In genomic region chr9:120377726-120378125, GRCm38 (mm10) we compare ENCODE assay signal across 7 mouse cellular contexts.
A peak's percentile ranks its signal among the peaks of the same experiment; 100 is the strongest.
DNase-seq lines count a peak whose midpoint lies in the region; ATAC-seq and TF ChIP-seq lines count a peak whose summit lies in the region.

No protein-coding gene starts in this region.

- intact Hi-C loops in left cerebral cortex, postnatal 14 days (cut with DNase I) = loop anchor here (1.0 to 5.0 kb wide), 3 partner anchors 75 to 186 kb away; no protein-coding TSS in a partner anchor

- POLR2A ChIA-PET in Patski (lab: Charles Lee) = no interaction called here

- ATAC-seq in Patski = no peak

- CTCF ChIA-PET in Patski (lab: Charles Lee) = interaction anchor here (0.7 to 2.1 kb wide), 9 partner anchors 9 to 188 kb away, joined by 3 to 6 read pairs (median 4); no protein-coding TSS in a partner anchor

- H3K27me3 ChIP-seq in Patski = peaks cover 24% of the 10 kb centered on the region

- TF ChIP-seq CTCF in Patski (IDR thresholded peaks at IDR 0.05) = peak; percentile 86

- DNase-seq in left cerebral cortex, postnatal 14 days (ENCODE audit: low spot score in 2 of 2) = peak; percentile 58 to 68
- DNase-seq in left cerebral cortex, adult 8-10 months (ENCODE audit: low spot score in 2 of 2) = no peak
- no peak for DNase-seq in Patski (ENCODE audit: low read depth, low spot score)
- peak; percentile 56 for DNase-seq in brain, embryonic 18.5 days (ENCODE audit: low read depth, low spot score)
- DNase-seq in gastrocnemius, postnatal 10 days = peak; percentile 48
- peak; percentile 25 to 44 for DNase-seq in lung, adult 18-20 months
- peak; percentile 65 for DNase-seq in right cerebral cortex, postnatal 4 days

- in situ Hi-C loops in Patski (cut with MboI; ENCODE audit: low pct_unique_long_range_greater_than_20kb) = loop anchor here (5.0 kb wide), 1 partner anchor 165 kb away; no protein-coding TSS in a partner anchor

Comparison
In these comparisons a context has a peak if more than half of its experiments do, and no peak if none do; other contexts are left out.
1. DNase-seq: peak in left cerebral cortex, postnatal 14 days (2 of 2), brain, embryonic 18.5 days (single experiment), gastrocnemius, postnatal 10 days (single experiment), lung, adult 18-20 months (2 of 2) and right cerebral cortex, postnatal 4 days (single experiment); none in left cerebral cortex, adult 8-10 months (0 of 2) and Patski (single experiment).